In the genomic region with DNA sequence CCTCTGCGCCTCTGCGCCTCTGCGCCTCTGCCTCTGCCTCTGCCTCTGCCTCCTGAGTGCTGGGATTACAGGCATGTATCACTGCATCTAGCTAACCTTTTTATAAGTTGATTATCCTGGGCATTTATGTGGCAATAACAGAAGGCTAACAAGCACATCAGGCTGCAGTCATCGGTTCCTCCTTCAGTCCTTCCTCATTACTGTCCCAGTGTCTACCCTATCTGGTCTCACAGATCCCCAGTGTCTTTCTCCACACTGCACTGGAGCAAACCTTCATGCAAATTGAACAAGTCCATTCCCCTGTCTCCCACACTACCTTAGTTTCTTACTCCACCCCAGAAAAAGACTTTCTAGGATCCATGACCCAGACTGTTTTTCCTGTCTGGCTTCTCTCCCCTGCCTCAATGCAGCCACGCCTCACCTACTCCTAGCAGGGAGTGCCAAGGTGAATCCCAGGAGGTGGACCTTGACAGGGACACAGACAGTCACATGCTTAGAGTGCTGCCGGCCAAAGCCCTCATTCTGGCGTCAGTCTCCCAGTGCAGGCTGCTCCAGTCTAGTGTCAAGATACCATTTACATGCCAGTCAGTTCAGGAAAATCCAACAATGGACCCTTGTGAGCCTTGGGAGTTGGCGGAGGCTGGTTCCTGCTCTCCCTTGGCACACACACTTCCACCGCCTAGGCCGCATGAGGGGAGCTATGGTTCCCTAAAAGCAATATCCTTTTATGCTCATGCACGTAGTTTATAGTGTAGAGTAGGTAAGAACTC, we compare ENCODE assay signal across 10 mouse cellular contexts. TPM values are rescaled to one million over a fixed set of nuclear protein-coding genes. Genes with fewer than 3 reads are reported as not detected.
A peak's percentile ranks its signal among the peaks of the same experiment; 100 is the strongest.
DNase-seq lines count a peak whose midpoint lies in the region; ATAC-seq lines count a peak whose summit lies in the region.
"Had no signal": no experiment of that assay in that cellular context is flagged by ENCODE, and none has a peak within 500 bp of the region (broad histone marks: within the 10 kb centered on the region; RNA-seq: fewer than 3 reads in every experiment).

No protein-coding gene starts in this region.

- H3K9me3 ChIP-seq in heart, embryonic 11.5 days (replicated peaks; ENCODE audit: control insufficient read depth, low read length) = no peaks in the 10 kb centered on the region
- H3K9me3 ChIP-seq: midbrain, embryonic 12.5 days had no signal

- no peak overlapping the region for H3K9ac ChIP-seq in heart, embryonic 11.5 days (ENCODE audit: low read depth, low read length)
- H3K9ac ChIP-seq: midbrain, embryonic 12.5 days had no signal

- peaks cover 3% of the 10 kb centered on the region; the same call in 1 of the 2 replicates for H3K27me3 ChIP-seq in heart, embryonic 11.5 days (ENCODE audit: control insufficient read depth, insufficient read depth, low read length)

- H3K4me3 ChIP-seq in heart, embryonic 11.5 days (ENCODE audit: low read depth, low read length) = no peak overlapping the region
- H3K4me3 ChIP-seq: midbrain, embryonic 12.5 days had no signal

- DNase-seq in heart, adult 11 months = peak; percentile 96
- peak; percentile 89 for DNase-seq in Muller cell, postnatal 12 days (ENCODE audit: inconsistent ontology term)
- peak; percentile 43 to 64 for DNase-seq in frontal cortex, postnatal 10 days (ENCODE audit: low spot score in 2 of 2)
- peak; percentile 66 to 81 for DNase-seq in layer of hippocampus, adult 8-10 months (ENCODE audit: low spot score in 2 of 2)
- DNase-seq in testis, postnatal 14 days (ENCODE audit: low spot score) = peak; percentile 45
- no peak for DNase-seq in urinary bladder, adult 18-20 months (ENCODE audit: low spot score in 2 of 2)

- no peaks in the 10 kb centered on the region for H3K36me3 ChIP-seq in heart, embryonic 11.5 days (ENCODE audit: control insufficient read depth, insufficient read depth, low read length)
- H3K36me3 ChIP-seq: midbrain, embryonic 12.5 days had no signal

- no peak for ATAC-seq in heart, embryonic 11.5 days (replicated peaks; ENCODE audit: insufficient number of reproducible peaks, low FRiP score, low TSS enrichment)
- ATAC-seq in megakaryocyte-erythroid progenitor cell, adult 5-6 weeks (replicated peaks; ENCODE audit: low FRiP score, low TSS enrichment, poor library complexity, severe bottlenecking) = no peak

- H3K27ac ChIP-seq in heart, embryonic 11.5 days (ENCODE audit: low read depth, low read length) = no peak overlapping the region
- H3K27ac ChIP-seq: midbrain, embryonic 12.5 days had no signal

- H3K4me1 ChIP-seq in heart, embryonic 11.5 days (ENCODE audit: control insufficient read depth, insufficient read depth, low read length) = no peaks in the 10 kb centered on the region
- H3K4me1 ChIP-seq: midbrain, embryonic 12.5 days had no signal

- no peak overlapping the region for H3K4me2 ChIP-seq in heart, embryonic 11.5 days
- H3K4me2 ChIP-seq: midbrain, embryonic 12.5 days had no signal

- 80% methylated on average over 11 of the region's 11 CpGs for WGBS in heart, embryonic 11.5 days (ENCODE audit: insufficient replicate concordance)

RNA-seq across cellular contexts. Expression of a gene that starts 12.1 kb away (rescaled TPM):
- not detected in 2 replicates for polyA plus RNA-seq in heart, embryonic 11.5 days (2014; fragmentation: Nextera tagmentation; extraction: Ambion mirVana)
- not detected for total RNA-seq in layer of hippocampus, adult 8-10 months (2022)
- not detected in 2 replicates for total RNA-seq in megakaryocyte-erythroid progenitor cell, adult 5-6 weeks (2014; fragmentation: Nextera tagmentation)
- total RNA-seq in megakaryocyte-erythroid progenitor cell, adult 5-6 weeks (2017) = not detected in 2 replicates
- total RNA-seq: ES-E14 had no signal
- polyA plus RNA-seq: midbrain, embryonic 12.5 days had no signal

RNA-seq across cellular contexts. Expression of a gene that starts 22.1 kb away (rescaled TPM):
- polyA plus RNA-seq in heart, embryonic 11.5 days (2014; fragmentation: Nextera tagmentation; extraction: Ambion mirVana) = 9.6 and 13.5 TPM in 2 replicates
- 10 to 100 TPM; 36.9 to 47.4 (median 42.3) TPM for total RNA-seq in layer of hippocampus, adult 8-10 months (2022)
- total RNA-seq in megakaryocyte-erythroid progenitor cell, adult 5-6 weeks (2014; fragmentation: Nextera tagmentation) = 6.4 and 10.2 TPM in 2 replicates
- 0.80 and 2.1 TPM in 2 replicates for total RNA-seq in megakaryocyte-erythroid progenitor cell, adult 5-6 weeks (2017)

RNA-seq across cellular contexts. Expression of a gene that starts 22.6 kb away (rescaled TPM):
- 1.1 and 1.6 TPM in 2 replicates for polyA plus RNA-seq in heart, embryonic 11.5 days (2014; fragmentation: Nextera tagmentation; extraction: Ambion mirVana)
- total RNA-seq in layer of hippocampus, adult 8-10 months (2022) = 10 to 100 TPM; 23.1 to 38.1 (median 30.3) TPM
- 18.7 and 23.2 TPM in 2 replicates for total RNA-seq in megakaryocyte-erythroid progenitor cell, adult 5-6 weeks (2014; fragmentation: Nextera tagmentation)
- 37.0 and 41.1 TPM in 2 replicates for total RNA-seq in megakaryocyte-erythroid progenitor cell, adult 5-6 weeks (2017)

RNA-seq across cellular contexts. Expression of a gene that starts 44.7 kb away (rescaled TPM):
- 16.8 and 21.3 TPM in 2 replicates for polyA plus RNA-seq in heart, embryonic 11.5 days (2014; fragmentation: Nextera tagmentation; extraction: Ambion mirVana)
- 100 to 1,000 TPM; 245 to 269 (median 260) TPM for total RNA-seq in layer of hippocampus, adult 8-10 months (2022)
- 0.82 TPM in 1 of 2 replicates, not detected in the other for total RNA-seq in megakaryocyte-erythroid progenitor cell, adult 5-6 weeks (2014; fragmentation: Nextera tagmentation)
- total RNA-seq in megakaryocyte-erythroid progenitor cell, adult 5-6 weeks (2017) = 2.2 TPM in 1 of 2 replicates, not detected in the other

RNA-seq across cellular contexts. Expression of a gene that starts 58.1 kb away (rescaled TPM):
- 6.5 and 6.6 TPM in 2 replicates for polyA plus RNA-seq in heart, embryonic 11.5 days (2014; fragmentation: Nextera tagmentation; extraction: Ambion mirVana)
- 1 to 10 TPM; 1.8 to 9.4 (median 4.4) TPM for total RNA-seq in layer of hippocampus, adult 8-10 months (2022)
- 0.11 and 2.9 TPM in 2 replicates for total RNA-seq in megakaryocyte-erythroid progenitor cell, adult 5-6 weeks (2014; fragmentation: Nextera tagmentation)
- total RNA-seq in megakaryocyte-erythroid progenitor cell, adult 5-6 weeks (2017) = 0.33 and 1.7 TPM in 2 replicates

Comparison
In these comparisons a context has a peak if more than half of its experiments do, and no peak if none do; other contexts are left out.
1. DNase-seq: peak in heart, adult 11 months (single experiment), Muller cell, postnatal 12 days (single experiment), frontal cortex, postnatal 10 days (2 of 2), layer of hippocampus, adult 8-10 months (2 of 2) and testis, postnatal 14 days (single experiment); none in urinary bladder, adult 18-20 months (0 of 2).